Mouse (Mus musculus): ENCODE data around the gene Tbc1d10a. TPM values are rescaled to one million over a fixed set of nuclear protein-coding genes. Genes with fewer than 3 reads are reported as not detected.
A peak's percentile ranks its signal among the peaks of the same experiment; 100 is the strongest.

Tbc1d10a gene
- polyA plus RNA-seq (2014; fragmentation: Nextera tagmentation; extraction: Ambion mirVana) = 20.5 and 25.0 TPM in 2 replicates

DNA sequence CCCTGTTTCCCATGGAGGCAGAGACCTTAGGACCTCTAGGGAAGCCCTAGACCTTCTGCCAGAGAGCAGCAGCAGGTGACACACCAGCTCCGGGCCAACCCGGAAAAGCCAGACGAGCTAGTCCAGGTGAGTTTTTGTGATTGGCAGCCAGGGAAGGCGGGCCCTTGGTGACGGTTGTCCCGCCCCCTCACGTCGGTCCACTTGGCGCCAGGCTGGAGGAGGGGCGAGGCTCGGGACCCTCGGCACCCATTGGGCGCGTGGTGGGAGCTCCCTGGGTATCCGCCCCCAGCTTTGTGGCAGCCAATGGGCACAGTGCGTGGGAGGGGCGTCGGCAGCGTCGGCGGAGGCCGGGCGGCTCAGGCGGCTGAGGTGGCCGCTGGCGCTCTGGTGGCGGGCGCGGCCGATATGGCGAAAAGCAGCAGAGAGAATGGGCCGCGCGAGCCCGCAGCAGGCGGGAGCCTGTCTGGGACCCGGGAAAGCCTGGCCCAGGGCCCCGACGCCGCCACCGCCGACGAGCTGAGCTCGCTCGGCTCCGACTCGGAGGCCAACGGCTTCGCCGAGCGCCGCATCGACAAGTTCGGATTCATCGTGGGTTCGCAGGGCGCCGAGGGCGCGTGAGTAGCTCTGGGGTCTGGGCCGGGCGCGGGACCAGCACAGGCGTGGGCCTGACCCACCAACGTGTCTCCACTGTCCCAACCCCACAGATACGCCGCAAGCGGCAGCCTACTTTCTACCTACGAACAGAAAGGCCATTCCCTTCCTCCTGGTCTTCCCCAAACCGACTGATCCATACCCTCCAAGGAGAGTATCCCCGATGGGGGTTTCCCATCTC lies at the start of gene Tbc1d10a:
Gene Tbc1d10a, plus strand, starts transcription at position 304 of the 832 bp plus-strand sequence.
- WGBS = under 1% methylated on average over 68 of the region's 71 CpGs
- no peak within 1 kb of the TSS for H3K27ac ChIP-seq (replicated peaks; ENCODE audit: low read depth, low read length)

DNA sequence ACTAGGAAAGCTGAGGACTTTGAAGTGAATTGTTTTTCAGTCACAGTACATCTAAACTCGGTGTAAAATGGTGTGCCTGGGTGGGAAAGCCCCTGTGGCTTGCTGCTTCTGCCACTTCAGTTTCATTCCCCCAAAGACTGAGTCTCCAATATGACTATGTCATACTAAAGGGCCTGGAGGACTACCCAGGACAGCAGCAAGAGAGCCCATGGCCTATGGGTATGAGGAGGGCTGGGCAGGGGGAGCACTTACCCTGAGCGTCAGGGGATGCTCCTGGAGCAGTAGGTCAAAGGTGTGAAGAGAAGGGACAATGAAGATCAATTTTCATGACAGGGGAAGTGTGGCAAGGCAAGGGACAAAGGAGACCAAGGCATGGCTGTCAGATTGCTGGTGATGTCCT lies 47.6 kb upstream of the Tbc1d10a start:
- WGBS = 64% methylated on average over 2 of the region's 2 CpGs
- Histone ChIP-seq H3K4me2 (ENCODE audit: low read depth, severe bottlenecking) (no peak overlapping the region), H3K27ac (replicated peaks; ENCODE audit: low read depth, low read length) (no peak overlapping the region), H3K9me3 (ENCODE audit: control insufficient read depth, low read length) (no peaks in the 10 kb centered on the region; the same call in 1 of the 2 replicates), H3K36me3 (ENCODE audit: control insufficient read depth, insufficient read depth, low read length) (peaks cover 10% of the 10 kb centered on the region; the same call in 1 of the 2 replicates), H3K9ac (ENCODE audit: low read length) (no peak overlapping the region), H3K27me3 (ENCODE audit: control insufficient read depth, insufficient read depth, low read length) (no peaks in the 10 kb centered on the region), H3K4me3 (ENCODE audit: low read depth, low read length) (no peak overlapping the region), H3K4me1 (ENCODE audit: control insufficient read depth, insufficient read depth, low read length) (peaks cover 5% of the 10 kb centered on the region; the same call in 1 of the 2 replicates)
- no peak for DNase-seq (ENCODE audit: low spot score)
- no peak for ATAC-seq (ENCODE audit: insufficient number of reproducible peaks, low FRiP score, low TSS enrichment, low read depth)

More for the DNA sequence above, at the start of gene Tbc1d10a:
- Histone ChIP-seq H3K9me3 (ENCODE audit: control insufficient read depth, low read length) (no peaks in the 10 kb centered on the region), H3K36me3 (ENCODE audit: control insufficient read depth, insufficient read depth, low read length) (peaks cover 3% of the 10 kb centered on the region), H3K4me3 (ENCODE audit: low read depth, low read length) (peak within 1 kb of the TSS; percentile 83), H3K4me1 (ENCODE audit: control insufficient read depth, insufficient read depth, low read length) (peaks cover 8% of the 10 kb centered on the region; the same call in 1 of the 2 replicates), H3K27me3 (ENCODE audit: control insufficient read depth, insufficient read depth, low read length) (no peaks in the 10 kb centered on the region), H3K9ac (ENCODE audit: low read length) (peak within 1 kb of the TSS; percentile 86), H3K4me2 (ENCODE audit: low read depth, severe bottlenecking) (peak within 1 kb of the TSS; percentile 92)
- ATAC-seq (ENCODE audit: insufficient number of reproducible peaks, low FRiP score, low TSS enrichment, low read depth) = peak; percentile 99
- peak; percentile 97 for DNase-seq (ENCODE audit: low spot score)

DNA sequence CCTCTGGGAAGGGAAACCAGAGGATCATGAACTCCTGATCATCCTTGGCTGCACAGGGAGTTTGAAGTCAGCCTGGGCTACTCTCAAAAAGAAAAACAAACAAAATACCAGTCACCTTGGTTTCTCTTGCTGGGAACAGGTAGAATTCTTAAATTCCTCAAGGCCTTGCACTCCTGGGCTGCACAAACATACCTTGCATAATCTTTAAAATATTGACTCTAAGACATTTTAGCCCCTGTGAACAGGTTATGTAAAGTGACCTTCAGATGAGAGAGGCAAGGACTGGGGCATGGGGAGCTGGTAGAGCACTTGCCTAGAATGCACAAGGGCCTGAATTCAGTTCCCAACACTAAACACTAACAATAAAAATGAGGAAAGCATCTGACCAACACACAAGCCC lies 45.1 kb upstream of the Tbc1d10a start:
- no peaks in the 10 kb centered on the region; the same call in 1 of the 2 replicates for H3K9me3 ChIP-seq (ENCODE audit: control insufficient read depth, low read length)
- no peak overlapping the region for H3K27ac ChIP-seq (replicated peaks; ENCODE audit: low read depth, low read length)
- DNase-seq (ENCODE audit: low spot score) = no peak
- H3K27me3 ChIP-seq (ENCODE audit: control insufficient read depth, insufficient read depth, low read length) = no peaks in the 10 kb centered on the region
- ATAC-seq (ENCODE audit: insufficient number of reproducible peaks, low FRiP score, low TSS enrichment, low read depth) = no peak
- H3K4me2 ChIP-seq (ENCODE audit: low read depth, severe bottlenecking) = no peak overlapping the region
- H3K4me1 ChIP-seq (ENCODE audit: control insufficient read depth, insufficient read depth, low read length) = peaks cover 1% of the 10 kb centered on the region; the same call in 1 of the 2 replicates
- no peak overlapping the region for H3K9ac ChIP-seq (ENCODE audit: low read length)
- no peak overlapping the region for H3K4me3 ChIP-seq (ENCODE audit: low read depth, low read length)
- peaks cover 10% of the 10 kb centered on the region; the same call in 1 of the 2 replicates for H3K36me3 ChIP-seq (ENCODE audit: control insufficient read depth, insufficient read depth, low read length)

DNA sequence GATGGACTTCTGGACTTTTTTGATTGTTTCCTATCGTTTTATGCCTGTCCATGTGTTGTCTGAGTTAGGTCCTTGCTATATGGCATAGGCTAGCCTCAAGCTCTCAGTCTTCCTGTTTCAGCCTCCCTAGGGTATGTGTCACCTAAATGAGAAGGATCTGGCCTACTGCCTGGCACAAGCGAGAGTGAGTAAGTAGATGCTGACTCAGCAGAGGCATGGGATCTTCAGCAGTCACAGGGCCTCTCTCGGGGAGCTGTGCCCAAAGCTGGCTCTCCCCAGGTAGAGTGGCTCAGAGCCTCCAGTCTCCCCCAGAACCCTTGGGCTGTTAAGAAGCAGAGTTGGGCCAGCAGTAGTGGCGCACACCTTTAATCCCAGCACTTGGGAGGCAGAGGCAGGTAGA lies 44.2 kb upstream of the Tbc1d10a start:
- H3K9ac ChIP-seq (ENCODE audit: low read length) = no peak overlapping the region
- no peaks in the 10 kb centered on the region; the same call in 1 of the 2 replicates for H3K9me3 ChIP-seq (ENCODE audit: control insufficient read depth, low read length)
- no peaks in the 10 kb centered on the region for H3K27me3 ChIP-seq (ENCODE audit: control insufficient read depth, insufficient read depth, low read length)
- no peak overlapping the region for H3K27ac ChIP-seq (replicated peaks; ENCODE audit: low read depth, low read length)
- no peak for DNase-seq (ENCODE audit: low spot score)
- ATAC-seq (ENCODE audit: insufficient number of reproducible peaks, low FRiP score, low TSS enrichment, low read depth) = no peak
- no peaks in the 10 kb centered on the region for H3K4me1 ChIP-seq (ENCODE audit: control insufficient read depth, insufficient read depth, low read length)
- peaks cover 10% of the 10 kb centered on the region; the same call in 1 of the 2 replicates for H3K36me3 ChIP-seq (ENCODE audit: control insufficient read depth, insufficient read depth, low read length)
- H3K4me2 ChIP-seq (ENCODE audit: low read depth, severe bottlenecking) = no peak overlapping the region
- WGBS = 88% methylated on average over 4 of the region's 4 CpGs
- no peak overlapping the region for H3K4me3 ChIP-seq (ENCODE audit: low read depth, low read length)

DNA sequence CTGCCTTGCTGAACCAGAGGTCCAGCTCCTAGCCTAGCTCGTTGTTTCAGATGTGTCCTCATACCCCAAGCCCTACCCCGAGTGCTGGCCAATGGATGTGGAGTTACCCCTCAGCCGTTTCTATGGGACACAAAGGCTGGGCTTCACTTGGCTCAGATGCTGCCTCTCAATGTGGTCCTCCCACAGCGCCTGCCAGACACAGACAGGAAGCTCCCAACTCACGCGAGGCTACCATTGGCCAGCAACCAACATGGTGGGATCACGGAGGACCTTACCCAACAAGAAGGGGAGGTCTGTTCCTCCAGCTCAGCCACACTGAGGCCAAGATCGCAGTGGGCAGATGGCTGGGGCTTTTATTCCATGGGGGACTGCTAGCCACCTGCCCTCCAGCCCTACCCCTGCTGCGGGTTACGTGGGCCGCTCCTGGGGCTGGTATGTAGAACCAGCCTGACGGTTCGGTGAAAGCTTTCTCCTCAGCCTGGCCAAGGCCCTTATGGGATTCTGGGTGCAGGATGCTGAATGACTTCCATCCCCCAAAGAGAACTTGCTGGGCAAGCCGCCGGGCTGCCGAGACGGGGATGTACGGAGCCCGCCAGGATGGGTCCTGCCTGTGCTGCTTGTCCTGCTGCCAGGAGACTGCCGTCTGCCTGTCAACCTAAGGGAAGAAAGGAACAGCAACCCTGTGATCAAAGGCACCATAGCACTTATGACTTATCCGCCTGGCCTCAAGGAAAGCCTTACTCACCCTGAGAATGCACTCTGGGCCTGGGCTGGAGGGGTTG lies 43.1 kb upstream of the Tbc1d10a start:
- Histone ChIP-seq H3K27ac (replicated peaks; ENCODE audit: low read depth, low read length) (no peak overlapping the region), H3K4me1 (ENCODE audit: control insufficient read depth, insufficient read depth, low read length) (no peaks in the 10 kb centered on the region)

DNA sequence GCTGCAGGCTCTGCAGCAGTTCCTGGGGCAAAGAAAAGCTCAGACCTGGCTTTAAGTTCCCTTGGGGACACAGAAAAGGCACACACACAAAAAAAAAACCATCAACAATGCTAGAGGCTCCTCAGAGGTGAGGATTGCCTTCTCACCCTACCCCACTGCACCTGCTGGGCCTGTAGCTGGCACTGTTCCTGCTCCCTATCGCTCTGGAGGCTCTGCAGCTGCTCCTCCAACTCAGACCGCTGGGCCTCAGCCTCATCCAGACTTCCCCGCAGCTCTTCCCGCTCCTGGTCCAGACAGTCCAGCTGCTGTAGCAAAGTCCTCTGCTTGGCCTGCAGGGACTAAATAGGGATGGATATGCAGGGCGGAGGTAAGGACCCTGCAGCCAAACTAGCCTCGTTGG lies 40.2 kb upstream of the Tbc1d10a start:
- DNase-seq (ENCODE audit: low spot score) (no peak), ATAC-seq (ENCODE audit: insufficient number of reproducible peaks, low FRiP score, low TSS enrichment, low read depth) (no peak)
- H3K4me2 ChIP-seq (ENCODE audit: low read depth, severe bottlenecking) = no peak overlapping the region
- peaks cover 7% of the 10 kb centered on the region; the same call in 1 of the 2 replicates for H3K36me3 ChIP-seq (ENCODE audit: control insufficient read depth, insufficient read depth, low read length)
- H3K4me3 ChIP-seq (ENCODE audit: low read depth, low read length) = no peak overlapping the region
- WGBS = 79% methylated on average over 6 of the region's 6 CpGs
- no peaks in the 10 kb centered on the region for H3K9me3 ChIP-seq (ENCODE audit: control insufficient read depth, low read length)
- no peaks in the 10 kb centered on the region for H3K27me3 ChIP-seq (ENCODE audit: control insufficient read depth, insufficient read depth, low read length)
- no peaks in the 10 kb centered on the region for H3K4me1 ChIP-seq (ENCODE audit: control insufficient read depth, insufficient read depth, low read length)
- no peak overlapping the region for H3K9ac ChIP-seq (ENCODE audit: low read length)
- H3K27ac ChIP-seq (replicated peaks; ENCODE audit: low read depth, low read length) = no peak overlapping the region

More for the DNA sequence above, 43.1 kb upstream of the Tbc1d10a start:
- no peak for DNase-seq (ENCODE audit: low spot score)
- no peak overlapping the region for H3K9ac ChIP-seq (ENCODE audit: low read length)
- peaks cover 10% of the 10 kb centered on the region; the same call in 1 of the 2 replicates for H3K36me3 ChIP-seq (ENCODE audit: control insufficient read depth, insufficient read depth, low read length)
- no peaks in the 10 kb centered on the region for H3K9me3 ChIP-seq (ENCODE audit: control insufficient read depth, low read length)
- no peak overlapping the region for H3K4me2 ChIP-seq (ENCODE audit: low read depth, severe bottlenecking)
- 88% methylated on average over 21 of the region's 21 CpGs for WGBS
- H3K27me3 ChIP-seq (ENCODE audit: control insufficient read depth, insufficient read depth, low read length) = no peaks in the 10 kb centered on the region
- ATAC-seq (ENCODE audit: insufficient number of reproducible peaks, low FRiP score, low TSS enrichment, low read depth) = no peak
- no peak overlapping the region for H3K4me3 ChIP-seq (ENCODE audit: low read depth, low read length)

DNA sequence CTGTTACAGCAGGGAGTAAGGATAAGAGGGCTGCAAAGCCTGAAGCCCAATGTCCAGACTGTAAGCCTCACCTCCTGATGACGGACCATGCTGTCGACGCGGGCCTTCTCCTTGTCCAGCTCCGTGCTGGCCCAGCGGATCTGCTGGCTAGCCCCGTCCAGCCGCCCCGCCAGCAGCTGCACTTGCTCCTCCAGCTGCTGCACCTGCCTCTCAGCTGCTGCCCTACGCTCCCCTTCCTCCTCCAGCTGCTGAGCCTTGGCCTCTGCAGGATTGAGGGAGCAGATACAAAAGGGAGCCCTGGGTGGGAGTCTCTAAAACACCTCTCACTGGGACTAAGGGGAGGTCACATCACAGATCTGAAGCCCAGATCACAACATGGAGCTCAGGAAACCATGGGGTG lies 39.5 kb upstream of the Tbc1d10a start:
- no peak overlapping the region for H3K4me3 ChIP-seq (ENCODE audit: low read depth, low read length)
- no peaks in the 10 kb centered on the region for H3K9me3 ChIP-seq (ENCODE audit: control insufficient read depth, low read length)
- ATAC-seq (ENCODE audit: insufficient number of reproducible peaks, low FRiP score, low TSS enrichment, low read depth) = no peak
- no peak overlapping the region for H3K9ac ChIP-seq (ENCODE audit: low read length)
- no peaks in the 10 kb centered on the region for H3K4me1 ChIP-seq (ENCODE audit: control insufficient read depth, insufficient read depth, low read length)
- no peaks in the 10 kb centered on the region for H3K27me3 ChIP-seq (ENCODE audit: control insufficient read depth, insufficient read depth, low read length)
- no peak overlapping the region for H3K4me2 ChIP-seq (ENCODE audit: low read depth, severe bottlenecking)
- H3K27ac ChIP-seq (replicated peaks; ENCODE audit: low read depth, low read length) = no peak overlapping the region
- no peak for DNase-seq (ENCODE audit: low spot score)
- WGBS = 84% methylated on average over 10 of the region's 10 CpGs
- H3K36me3 ChIP-seq (ENCODE audit: control insufficient read depth, insufficient read depth, low read length) = peaks cover 4% of the 10 kb centered on the region; the same call in 1 of the 2 replicates

DNA sequence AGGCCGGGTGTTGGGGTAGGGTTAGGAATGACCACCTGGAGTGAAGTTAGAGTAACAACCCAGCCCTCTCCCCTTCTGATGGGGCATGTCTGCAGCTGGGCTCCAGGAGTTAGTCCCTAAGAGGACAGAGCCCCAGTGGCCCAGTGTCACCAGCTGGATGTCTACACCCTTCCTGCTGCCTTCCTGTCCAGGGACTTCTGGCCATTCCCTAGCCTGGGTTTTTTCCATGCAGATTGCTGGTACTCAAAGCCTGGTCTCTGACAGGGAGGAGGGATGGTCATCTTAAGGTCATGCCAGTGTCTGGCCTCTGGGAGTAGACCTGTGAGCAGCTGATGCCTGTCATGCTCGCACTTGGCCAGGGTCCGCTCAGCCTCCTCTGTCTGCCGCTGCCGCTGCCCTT lies 38.5 kb upstream of the Tbc1d10a start:
- no peak overlapping the region for H3K27ac ChIP-seq (replicated peaks; ENCODE audit: low read depth, low read length)
- no peaks in the 10 kb centered on the region for H3K27me3 ChIP-seq (ENCODE audit: control insufficient read depth, insufficient read depth, low read length)
- 90% methylated on average over 5 of the region's 5 CpGs for WGBS
- H3K36me3 ChIP-seq (ENCODE audit: control insufficient read depth, insufficient read depth, low read length) = no peaks in the 10 kb centered on the region; the same call in 1 of the 2 replicates
- no peak overlapping the region for H3K4me3 ChIP-seq (ENCODE audit: low read depth, low read length)
- ATAC-seq (ENCODE audit: insufficient number of reproducible peaks, low FRiP score, low TSS enrichment, low read depth) (no peak), DNase-seq (ENCODE audit: low spot score) (no peak)
- H3K4me1 ChIP-seq (ENCODE audit: control insufficient read depth, insufficient read depth, low read length) = no peaks in the 10 kb centered on the region
- H3K4me2 ChIP-seq (ENCODE audit: low read depth, severe bottlenecking) = no peak overlapping the region
- H3K9me3 ChIP-seq (ENCODE audit: control insufficient read depth, low read length) = no peaks in the 10 kb centered on the region
- no peak overlapping the region for H3K9ac ChIP-seq (ENCODE audit: low read length)
